Mouse (Mus musculus) sigmoid colon, adult 10 weeks (tissue): ENCODE results near the gene Cib4. TPM values are rescaled to one million over a fixed set of nuclear protein-coding genes. Genes with fewer than 3 reads are reported as not detected.

Experiments
- polyA plus RNA-seq: library from polyadenylated mRNA; stranded (reverse); fragments of 350-450 nt; fragmentation: Illumina TruSeq; extraction: RNeasy Lipid Tissue Mini Kit (QIAGEN cat#74804); gene quantifications from one replicate; pipeline ENCODE4 v1.2.3, GENCODE M21; 2014; ENCODE audit warnings: low read depth, low replicate concordance

Cib4 gene
- not detected for polyA plus RNA-seq

GRCm38 (mm10) chr5:30545698-30546097 is at the start of gene Cib4:
Gene Cib4 (minus strand): TSS chr5:30545836.

GRCm38 (mm10) chr5:30587681-30588300 is 42.2 kb upstream of the Cib4 start, which contains the start of gene Kcnk3:
Gene Kcnk3 (plus strand): TSS chr5:30588170.

GRCm38 (mm10) chr5:30465861-30466260 is 79.8 kb downstream of the Cib4 start, which contains the start of gene 1700001C02Rik:
Gene 1700001C02Rik (plus strand): TSS chr5:30466047.

GRCm38 (mm10) chr5:30461821-30462220 is 83.8 kb downstream of the Cib4 start, which contains the start of gene Otof:
Gene Otof (minus strand): TSS chr5:30461932.

Other genes starting within 250 kb of the Cib4 start
- not detected for gene Otof, start 83.9 kb downstream of the Cib4 start, polyA plus RNA-seq
- not detected for gene 1700001C02Rik, start 79.8 kb downstream of the Cib4 start, polyA plus RNA-seq
- gene Kcnk3, start 42.3 kb upstream of the Cib4 start, polyA plus RNA-seq: 0.76 TPM
- 11.1 TPM for gene Slc35f6, start 102.1 kb upstream of the Cib4 start, polyA plus RNA-seq
- gene Cenpa, start 120.9 kb upstream of the Cib4 start, polyA plus RNA-seq: 15.7 TPM
- 0.35 TPM for gene Dpysl5, start 165.7 kb upstream of the Cib4 start, polyA plus RNA-seq